Mouse (Mus musculus) olfactory bulb, adult 2 months (tissue): ENCODE measurements at regions not wholly inside any gene's neighbourhood (a gene's known extent, or its start where the extent isn't known, plus 50 kb on each side); places are given as distances from the start of the nearest gene placed in this dataset.

Source experiments
- CTCF ChIP-seq: fragments of 200-500 bp; IDR thresholded peaks from 2 replicates; pipeline ENCODE4 v1.5.1; 2012; ENCODE audit warnings: low read depth, mild to moderate bottlenecking, low read length, moderate library complexity; ENCODE audit not compliant: insufficient read depth
- POLR2A ChIP-seq: fragments of 200-500 bp; IDR thresholded peaks from 2 replicates; pipeline ENCODE4 v1.6.1; 2012; ENCODE audit warnings: mild to moderate bottlenecking, low read depth, low read length, moderate library complexity; ENCODE audit not compliant: insufficient read depth

DNA sequence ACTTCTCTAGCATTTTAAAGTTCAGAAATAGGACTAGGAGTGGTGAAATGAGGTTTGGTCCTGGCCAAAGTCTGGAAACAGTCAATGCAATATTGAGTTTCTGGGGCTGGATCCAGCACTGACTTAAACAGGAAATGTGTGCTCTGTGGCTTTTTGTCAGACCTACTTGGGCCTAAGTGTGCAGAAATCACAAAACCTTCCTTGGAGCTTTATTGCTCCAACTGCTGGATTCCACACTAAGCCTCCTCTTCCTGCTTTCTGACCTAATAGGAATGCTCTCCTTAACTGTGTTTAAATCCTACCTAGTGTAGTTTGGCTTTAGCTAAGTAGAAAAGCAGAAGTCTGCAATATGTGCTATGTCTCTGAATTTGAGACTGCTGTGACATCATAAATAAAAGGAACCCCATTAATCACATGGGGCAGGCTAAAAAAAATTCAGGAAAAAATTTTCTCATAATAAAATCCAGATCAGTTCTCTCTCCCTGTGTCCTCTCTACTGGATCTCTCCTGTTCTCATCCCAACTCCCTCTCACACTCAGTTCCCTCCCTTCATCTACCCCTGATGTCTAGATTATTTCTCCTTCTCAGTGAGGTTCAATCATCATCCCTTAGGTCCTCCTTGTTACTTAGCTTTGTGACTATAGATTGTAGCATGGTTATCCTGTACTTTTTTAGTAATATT lies 268.0 kb upstream of the Col3a1 start:
- TF ChIP-seq CTCF (no peak), POLR2A (no peak)
